Comparison of ENCODE assay signal across 38 mouse cellular contexts in the genomic region with DNA sequence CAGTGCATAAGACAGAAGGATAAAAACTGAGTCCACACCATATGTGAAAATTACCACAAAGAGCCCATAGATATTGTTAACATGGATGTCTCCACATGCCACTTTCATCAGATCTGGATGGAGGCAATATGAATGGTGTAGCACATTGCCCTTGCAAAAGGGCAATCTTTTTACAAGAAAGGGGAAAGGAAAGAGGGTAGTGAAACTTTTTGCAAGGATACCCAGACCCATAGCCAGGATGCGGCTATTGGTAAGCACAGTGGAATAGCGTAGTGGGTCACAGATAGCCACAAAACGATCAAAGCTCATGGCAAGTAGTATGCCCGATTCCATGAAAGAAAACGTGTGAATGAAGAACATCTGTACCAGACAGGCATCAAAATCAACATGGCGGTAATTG. TPM values are rescaled to one million over a fixed set of nuclear protein-coding genes. Genes with fewer than 3 reads are reported as not detected.
"Had no signal": no experiment of that assay in that cellular context is flagged by ENCODE, and none has a peak within 500 bp of the region (broad histone marks: within the 10 kb centered on the region; RNA-seq: fewer than 3 reads in every experiment).

No protein-coding gene starts in this region.

- H3K4me1 ChIP-seq: heart, embryonic 10.5 days; heart, embryonic 12.5 days; hindbrain, embryonic 10.5 days; hindbrain, embryonic 12.5 days; intestine, embryonic 15.5 days; limb, embryonic 10.5 days; limb, embryonic 12.5 days had no signal

- ATAC-seq: hindbrain, embryonic 16.5 days; inflammation-experienced regulatory T-cells, adult 6 months; intestine, embryonic 15.5 days; intestine, postnatal 0 days had no signal

- H3K9me3 ChIP-seq: heart, embryonic 10.5 days; hindbrain, embryonic 10.5 days; hindbrain, embryonic 12.5 days; intestine, embryonic 15.5 days; limb, embryonic 10.5 days; limb, embryonic 12.5 days had no signal

- H3K27me3 ChIP-seq: heart, embryonic 12.5 days; hindbrain, embryonic 12.5 days; intestine, embryonic 15.5 days; limb, embryonic 12.5 days had no signal

- H3K27ac ChIP-seq: gastrocnemius, adult 2 months; heart, embryonic 10.5 days; hindbrain, embryonic 10.5 days; hindbrain, embryonic 12.5 days; hindbrain, embryonic 14.5 days; intestine, embryonic 15.5 days; layer of hippocampus, adult 2 months; left cerebral cortex, adult 2 months; limb, embryonic 10.5 days; limb, embryonic 12.5 days had no signal

- H3K9ac ChIP-seq: heart, embryonic 12.5 days; hindbrain, embryonic 12.5 days; hindbrain, embryonic 14.5 days; intestine, embryonic 15.5 days; limb, embryonic 12.5 days had no signal

- H3K4me3 ChIP-seq: gastrocnemius, adult 2 months; heart, embryonic 10.5 days; heart, embryonic 12.5 days; hindbrain, embryonic 10.5 days; hindbrain, embryonic 12.5 days; intestine, embryonic 15.5 days; layer of hippocampus, adult 2 months; left cerebral cortex, adult 2 months; limb, embryonic 10.5 days; limb, embryonic 12.5 days had no signal

- H3K4me2 ChIP-seq: heart, embryonic 12.5 days; hindbrain, embryonic 12.5 days; hindbrain, embryonic 14.5 days; intestine, embryonic 15.5 days; limb, embryonic 12.5 days; liver, embryonic 11.5 days had no signal

- DNase-seq: gastrocnemius, adult 2 months; gastrocnemius, postnatal 10 days; gastrocnemius, postnatal 36 days; heart, adult 18-20 months; heart, postnatal 10 days; heart, postnatal 4 days; kidney, adult 18-20 months; kidney, adult 8-10 months; kidney, postnatal 10 days; kidney, postnatal 25 days; kidney, postnatal 4 days; liver had no signal

- H3K36me3 ChIP-seq: heart, embryonic 10.5 days; heart, embryonic 12.5 days; hindbrain, embryonic 10.5 days; hindbrain, embryonic 12.5 days; intestine, embryonic 15.5 days; limb, embryonic 10.5 days; limb, embryonic 12.5 days had no signal

RNA-seq across cellular contexts. Expression of a gene that starts 3.7 kb away (rescaled TPM):
- total RNA-seq: gastrocnemius, adult 2 months; gastrocnemius, postnatal 10 days; gastrocnemius, postnatal 36 days; heart, adult 18-20 months; heart, adult 8-10 months; heart, postnatal 10 days; heart, postnatal 25 days; heart, postnatal 4 days; layer of hippocampus, adult 2 months; layer of hippocampus, postnatal 10 days; layer of hippocampus, postnatal 25 days; left cerebral cortex, adult 2 months; left cerebral cortex, postnatal 14 days; left cerebral cortex, postnatal 36 days had no signal
- polyA plus RNA-seq: gonadal fat pad, adult 2 months; heart, embryonic 10.5 days; heart, embryonic 12.5 days; heart, embryonic 14.5 days; heart, embryonic 16.5 days; hindbrain, embryonic 10.5 days; hindbrain, embryonic 12.5 days; hindbrain, embryonic 14.5 days; hindbrain, embryonic 16.5 days; inflammation-experienced regulatory T-cells, adult 6 months; intestine, embryonic 15.5 days; intestine, postnatal 0 days; kidney, embryonic 14.5 days; kidney, embryonic 16.5 days; limb, embryonic 10.5 days; limb, embryonic 12.5 days; limb, embryonic 14.5 days; liver, embryonic 11.5 days had no signal

RNA-seq across cellular contexts. Expression of a gene that starts 4.5 kb away (rescaled TPM):
- total RNA-seq: gastrocnemius, postnatal 36 days; heart, postnatal 10 days; heart, postnatal 25 days had no signal
- polyA plus RNA-seq: gonadal fat pad, adult 2 months; heart, embryonic 10.5 days; heart, embryonic 14.5 days; hindbrain, embryonic 10.5 days; hindbrain, embryonic 12.5 days; inflammation-experienced regulatory T-cells, adult 6 months; intestine, embryonic 15.5 days; intestine, postnatal 0 days; kidney, embryonic 16.5 days; limb, embryonic 12.5 days; limb, embryonic 14.5 days; liver, embryonic 11.5 days had no signal

RNA-seq across cellular contexts. Expression of a gene that starts 13.6 kb away (rescaled TPM):
- total RNA-seq: gastrocnemius, adult 2 months; gastrocnemius, postnatal 10 days; gastrocnemius, postnatal 36 days; heart, adult 18-20 months; heart, adult 8-10 months; heart, postnatal 10 days; heart, postnatal 25 days; heart, postnatal 4 days; layer of hippocampus, adult 2 months; layer of hippocampus, postnatal 10 days; layer of hippocampus, postnatal 25 days; left cerebral cortex, adult 2 months; left cerebral cortex, postnatal 14 days; left cerebral cortex, postnatal 36 days had no signal
- polyA plus RNA-seq: gonadal fat pad, adult 2 months; heart, embryonic 10.5 days; heart, embryonic 12.5 days; heart, embryonic 14.5 days; heart, embryonic 16.5 days; hindbrain, embryonic 10.5 days; hindbrain, embryonic 12.5 days; hindbrain, embryonic 14.5 days; hindbrain, embryonic 16.5 days; inflammation-experienced regulatory T-cells, adult 6 months; intestine, embryonic 15.5 days; intestine, postnatal 0 days; kidney, embryonic 14.5 days; kidney, embryonic 16.5 days; limb, embryonic 10.5 days; limb, embryonic 12.5 days; limb, embryonic 14.5 days; liver, embryonic 11.5 days had no signal

RNA-seq across cellular contexts. Expression of a gene that starts 23.1 kb away (rescaled TPM):
- total RNA-seq: gastrocnemius, adult 2 months; gastrocnemius, postnatal 10 days; gastrocnemius, postnatal 36 days; heart, adult 18-20 months; heart, adult 8-10 months; heart, postnatal 10 days; heart, postnatal 25 days; heart, postnatal 4 days; layer of hippocampus, adult 2 months; layer of hippocampus, postnatal 10 days; layer of hippocampus, postnatal 25 days; left cerebral cortex, adult 2 months; left cerebral cortex, postnatal 14 days; left cerebral cortex, postnatal 36 days had no signal
- polyA plus RNA-seq: gonadal fat pad, adult 2 months; heart, embryonic 10.5 days; heart, embryonic 14.5 days; heart, embryonic 16.5 days; hindbrain, embryonic 10.5 days; hindbrain, embryonic 12.5 days; hindbrain, embryonic 14.5 days; hindbrain, embryonic 16.5 days; inflammation-experienced regulatory T-cells, adult 6 months; intestine, embryonic 15.5 days; intestine, postnatal 0 days; kidney, embryonic 14.5 days; kidney, embryonic 16.5 days; limb, embryonic 10.5 days; limb, embryonic 12.5 days; limb, embryonic 14.5 days; liver, embryonic 11.5 days had no signal

RNA-seq across cellular contexts. Expression of a gene that starts 30.8 kb away (rescaled TPM):
- total RNA-seq: gastrocnemius, adult 2 months; gastrocnemius, postnatal 10 days; gastrocnemius, postnatal 36 days; heart, adult 18-20 months; heart, adult 8-10 months; heart, postnatal 10 days; heart, postnatal 25 days; heart, postnatal 4 days; layer of hippocampus, adult 2 months; layer of hippocampus, postnatal 10 days; layer of hippocampus, postnatal 25 days; left cerebral cortex, adult 2 months; left cerebral cortex, postnatal 14 days; left cerebral cortex, postnatal 36 days had no signal
- polyA plus RNA-seq: gonadal fat pad, adult 2 months; heart, embryonic 10.5 days; heart, embryonic 12.5 days; heart, embryonic 14.5 days; heart, embryonic 16.5 days; hindbrain, embryonic 10.5 days; hindbrain, embryonic 12.5 days; hindbrain, embryonic 14.5 days; hindbrain, embryonic 16.5 days; inflammation-experienced regulatory T-cells, adult 6 months; intestine, embryonic 15.5 days; intestine, postnatal 0 days; kidney, embryonic 14.5 days; kidney, embryonic 16.5 days; limb, embryonic 10.5 days; limb, embryonic 12.5 days; limb, embryonic 14.5 days; liver, embryonic 11.5 days had no signal
